In the genomic region with DNA sequence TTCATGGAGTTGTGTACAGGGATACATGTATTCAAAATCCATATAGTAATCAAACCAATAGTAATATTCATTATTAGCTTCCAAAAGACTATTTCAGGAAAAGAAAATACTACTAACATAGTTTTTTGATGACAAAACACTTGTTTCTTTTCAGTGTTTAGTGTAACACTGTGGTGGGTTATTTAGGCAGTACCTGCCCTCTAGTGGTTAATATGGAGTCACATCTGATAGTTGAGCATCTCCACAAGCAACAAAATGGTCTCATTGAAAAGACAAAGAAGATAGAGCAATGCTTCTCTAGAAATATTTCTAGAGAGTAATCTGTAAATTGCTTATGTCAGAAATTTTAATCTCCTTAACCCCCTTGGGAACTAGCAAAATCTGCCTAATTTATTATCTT, we compare ENCODE assay signal across 14 mouse cellular contexts. TPM values are rescaled to one million over a fixed set of nuclear protein-coding genes. Genes with fewer than 3 reads are reported as not detected.
DNase-seq lines count a peak whose midpoint lies in the region; ATAC-seq and TF ChIP-seq lines count a peak whose summit lies in the region.
"Had no signal": no experiment of that assay in that cellular context is flagged by ENCODE, and none has a peak within 500 bp of the region (broad histone marks: within the 10 kb centered on the region; RNA-seq: fewer than 3 reads in every experiment).

No protein-coding gene starts in this region.

- no peak overlapping the region for H3K4me2 ChIP-seq in intestine, postnatal 0 days (replicated peaks; ENCODE audit: low read depth)
- no peak overlapping the region for H3K4me2 ChIP-seq in intestine, embryonic 16.5 days (ENCODE audit: low read depth, low read length)
- H3K4me2 ChIP-seq: heart, embryonic 11.5 days; limb, embryonic 13.5 days had no signal

- peaks cover 65% of the 10 kb centered on the region for H3K36me3 ChIP-seq in intestine, postnatal 0 days (ENCODE audit: control insufficient read depth, insufficient read depth)
- H3K36me3 ChIP-seq in intestine, embryonic 16.5 days (ENCODE audit: control insufficient read depth, insufficient read depth, low read length), result peaks cover 3% of the 10 kb centered on the region; the same call in 1 of the 2 replicates

- no peak overlapping the region for H3K9ac ChIP-seq in intestine, postnatal 0 days (ENCODE audit: low read depth, low read length)
- H3K9ac ChIP-seq in intestine, embryonic 16.5 days (ENCODE audit: low read depth, low read length), result no peak overlapping the region
- H3K9ac ChIP-seq: limb, embryonic 13.5 days had no signal

- H3K27me3 ChIP-seq in intestine, postnatal 0 days (replicated peaks; ENCODE audit: control insufficient read depth, insufficient read depth, low read length), result no peaks in the 10 kb centered on the region
- H3K27me3 ChIP-seq in intestine, embryonic 16.5 days (replicated peaks; ENCODE audit: control insufficient read depth, insufficient read depth, low read length), result no peaks in the 10 kb centered on the region
- H3K27me3 ChIP-seq: limb, embryonic 13.5 days had no signal

- H3K4me1 ChIP-seq in intestine, postnatal 0 days (replicated peaks; ENCODE audit: control insufficient read depth, insufficient read depth, low read length), result no peaks in the 10 kb centered on the region
- no peaks in the 10 kb centered on the region for H3K4me1 ChIP-seq in intestine, embryonic 16.5 days (ENCODE audit: control insufficient read depth, insufficient read depth, low read length)
- H3K4me1 ChIP-seq: limb, embryonic 13.5 days had no signal

- peak; percentile 71 for TF ChIP-seq CTCF in intestine, postnatal 0 days (IDR thresholded peaks at IDR 0.05; ENCODE audit: low read depth)

- DNase-seq in CD4-positive, CD25-positive, alpha-beta regulatory T cell, adult 2 months (ENCODE audit: low read depth, low spot score), result peak; percentile 11
- peak; percentile 23 for DNase-seq in ES-CJ7 (ENCODE audit: low read depth, low spot score)
- DNase-seq in induced T-regulatory cell, adult 2 months (ENCODE audit: low read depth), result peak; percentile 15
- DNase-seq in gastrocnemius, postnatal 4 days (ENCODE audit: low spot score in 2 of 2), result no peak
- DNase-seq: cerebellum, adult 18-20 months; kidney, postnatal 4 days had no signal

- no peaks in the 10 kb centered on the region for H3K9me3 ChIP-seq in intestine, postnatal 0 days (ENCODE audit: control insufficient read depth)
- H3K9me3 ChIP-seq in intestine, embryonic 16.5 days (ENCODE audit: control insufficient read depth, low read length), result no peaks in the 10 kb centered on the region
- H3K9me3 ChIP-seq: limb, embryonic 13.5 days had no signal

- no peak for ATAC-seq in intestine, postnatal 0 days
- ATAC-seq in intestine, embryonic 16.5 days, result no peak
- ATAC-seq in granulocyte monocyte progenitor cell, adult 5-6 weeks (replicated peaks; ENCODE audit: poor library complexity, severe bottlenecking), result no peak
- ATAC-seq: activated CD4-positive, CD25-positive, alpha-beta regulatory T cell, adult 4 months had no signal

- H3K4me3 ChIP-seq in intestine, postnatal 0 days (ENCODE audit: low read depth, low read length), result no peak overlapping the region
- H3K4me3 ChIP-seq in intestine, embryonic 16.5 days (ENCODE audit: low read length), result no peak overlapping the region
- H3K4me3 ChIP-seq: erythroblast, embryonic 14.5 days; limb, embryonic 13.5 days had no signal

- H3K27ac ChIP-seq in intestine, postnatal 0 days (ENCODE audit: low read depth, low read length), result no peak overlapping the region
- no peak overlapping the region for H3K27ac ChIP-seq in intestine, embryonic 16.5 days (ENCODE audit: low read length)
- H3K27ac ChIP-seq: limb, embryonic 13.5 days had no signal

RNA-seq across cellular contexts. Expression of a gene that starts 11.7 kb away (rescaled TPM):
- polyA plus RNA-seq in intestine, postnatal 0 days (2015; fragmentation: Nextera tagmentation; extraction: Ambion mirVana), result 14.1 and 15.2 TPM in 2 replicates
- polyA plus RNA-seq in intestine, embryonic 16.5 days (2015; fragmentation: Nextera tagmentation; extraction: Ambion mirVana), result 27.8 and 30.0 TPM in 2 replicates
- total RNA-seq in granulocyte monocyte progenitor cell, adult 5-6 weeks (2014; fragmentation: Nextera tagmentation), result 40.9 and 87.9 TPM in 2 replicates
- total RNA-seq in granulocyte monocyte progenitor cell, adult 5-6 weeks (2017), result 49.0 and 50.1 TPM in 2 replicates
- total RNA-seq in gastrocnemius, postnatal 4 days (2021), result 10 to 100 TPM; 24.7 to 26.0 TPM

RNA-seq across cellular contexts. Expression of a gene that starts 47.7 kb away (rescaled TPM):
- polyA plus RNA-seq in intestine, postnatal 0 days (2015; fragmentation: Nextera tagmentation; extraction: Ambion mirVana), result 1.9 TPM in 2 replicates
- 3.9 and 4.8 TPM in 2 replicates for polyA plus RNA-seq in intestine, embryonic 16.5 days (2015; fragmentation: Nextera tagmentation; extraction: Ambion mirVana)
- total RNA-seq in granulocyte monocyte progenitor cell, adult 5-6 weeks (2014; fragmentation: Nextera tagmentation), result 5.8 and 12.7 TPM in 2 replicates
- 12.5 and 15.9 TPM in 2 replicates for total RNA-seq in granulocyte monocyte progenitor cell, adult 5-6 weeks (2017)
- total RNA-seq in gastrocnemius, postnatal 4 days (2021), result 1 to 10 TPM; 4.8 to 5.1 TPM

RNA-seq across cellular contexts. Expression of a gene that starts 57.0 kb away (rescaled TPM):
- polyA plus RNA-seq in intestine, postnatal 0 days (2015; fragmentation: Nextera tagmentation; extraction: Ambion mirVana), result not detected in 2 replicates
- polyA plus RNA-seq in intestine, embryonic 16.5 days (2015; fragmentation: Nextera tagmentation; extraction: Ambion mirVana), result not detected in 2 replicates
- not detected in 2 replicates for total RNA-seq in granulocyte monocyte progenitor cell, adult 5-6 weeks (2014; fragmentation: Nextera tagmentation)
- total RNA-seq in granulocyte monocyte progenitor cell, adult 5-6 weeks (2017), result not detected in 2 replicates
- total RNA-seq in gastrocnemius, postnatal 4 days (2021), result not detected
- polyA plus RNA-seq: activated CD4-positive, CD25-positive, alpha-beta regulatory T cell, adult 4 months; erythroblast, embryonic 14.5 days; heart, embryonic 11.5 days; limb, embryonic 13.5 days; stomach, embryonic 14.5 days had no signal

Comparison
In these comparisons a context has a peak if more than half of its experiments do, and no peak if none do; other contexts are left out.
1. DNase-seq: peak in CD4-positive, CD25-positive, alpha-beta regulatory T cell, adult 2 months (single experiment), ES-CJ7 (single experiment) and induced T-regulatory cell, adult 2 months (single experiment); none in gastrocnemius, postnatal 4 days (0 of 2).